8 mouse cellular contexts compared by ENCODE assay signal in the genomic region with DNA sequence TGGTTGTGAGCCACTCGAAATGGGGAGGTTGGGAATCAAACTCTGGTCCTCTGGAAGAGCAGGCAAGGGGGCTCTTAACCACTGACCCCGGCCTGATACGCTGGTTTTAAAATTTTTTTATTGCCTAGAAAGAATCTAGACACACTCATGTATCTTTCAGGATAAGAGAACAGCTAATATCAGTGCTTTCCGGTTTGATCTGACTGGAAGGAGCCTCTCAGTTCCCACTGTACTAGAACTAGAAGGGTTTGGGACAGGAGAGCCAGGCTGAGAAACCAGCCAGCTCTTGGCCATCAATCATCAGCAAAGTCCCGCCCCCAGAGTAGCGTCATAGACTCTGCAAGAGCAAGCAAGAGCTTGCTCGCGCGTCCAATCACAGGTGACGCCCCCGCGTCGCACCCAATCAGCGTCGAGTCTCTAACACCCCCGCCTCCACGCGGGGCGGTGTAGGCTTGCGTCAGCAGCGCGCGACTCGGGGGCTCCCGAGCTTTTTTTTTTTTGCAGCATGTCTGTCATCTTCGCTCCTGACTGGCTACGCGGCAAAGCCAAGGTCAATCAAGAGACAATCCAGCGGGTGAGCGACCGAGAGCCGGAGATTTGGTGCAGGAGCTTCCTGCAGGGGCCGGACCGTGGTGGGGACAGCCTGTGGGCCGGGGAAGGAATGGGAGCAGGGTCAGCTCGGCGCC. TPM values are rescaled to one million over a fixed set of nuclear protein-coding genes. Genes with fewer than 3 reads are reported as not detected.
DNase-seq lines count a peak whose midpoint lies in the region; ATAC-seq and TF ChIP-seq lines count a peak whose summit lies in the region.

A gene (plus strand): TSS at position 432 of the 686 bp plus-strand sequence.

- TF ChIP-seq CTCF in lung, postnatal 0 days (IDR thresholded peaks at IDR 0.05): no peak

- peak within 1 kb of the TSS; percentile 92 for H3K27ac ChIP-seq in hindbrain, embryonic 10.5 days
- peak within 1 kb of the TSS; percentile 95 for H3K27ac ChIP-seq in lung, postnatal 0 days (ENCODE audit: low read length)

- H3K4me3 ChIP-seq in hindbrain, embryonic 10.5 days: peak within 1 kb of the TSS; percentile 89
- H3K4me3 ChIP-seq in lung, postnatal 0 days (ENCODE audit: low read depth, low read length): peak within 1 kb of the TSS; percentile 87

- peak; percentile 84 for ATAC-seq in frontal cortex, adult (ENCODE audit: low TSS enrichment)
- peak; percentile 99 for ATAC-seq in lung, postnatal 0 days

- peaks cover 17% of the 10 kb centered on the region for H3K36me3 ChIP-seq in hindbrain, embryonic 10.5 days
- no peaks in the 10 kb centered on the region; the same call in 1 of the 2 replicates for H3K36me3 ChIP-seq in lung, postnatal 0 days (ENCODE audit: insufficient read depth, low read length)

- H3K4me1 ChIP-seq in hindbrain, embryonic 10.5 days (replicated peaks): peaks cover 34% of the 10 kb centered on the region
- peaks cover 8% of the 10 kb centered on the region; the same call in 1 of the 2 replicates for H3K4me1 ChIP-seq in lung, postnatal 0 days (ENCODE audit: insufficient read depth, low read depth, low read length)

- H3K4me2 ChIP-seq in lung, postnatal 0 days (replicated peaks; ENCODE audit: low read depth, low read length): peak within 1 kb of the TSS; percentile 77

- no peak for TF ChIP-seq EP300 in lung, postnatal 0 days (IDR thresholded peaks at IDR 0.05)

- no peaks in the 10 kb centered on the region for H3K9me3 ChIP-seq in hindbrain, embryonic 10.5 days
- no peaks in the 10 kb centered on the region for H3K9me3 ChIP-seq in lung, postnatal 0 days (ENCODE audit: low read length)

- 5% methylated on average over 37 of the region's 37 CpGs for WGBS in hindbrain, embryonic 10.5 days
- 5% methylated on average over 28 of the region's 37 CpGs for WGBS in lung, postnatal 0 days

- peak; percentile 99 for DNase-seq in MN1 (ENCODE audit: low spot score)
- peak; percentile 99 for DNase-seq in cerebellum, adult 9-10 months
- DNase-seq in hindbrain, embryonic 10.5 days (ENCODE audit: low spot score): peak; percentile 99
- peak; percentile 99 for DNase-seq in layer of hippocampus, adult 9-11 months
- peak; percentile 99 for DNase-seq in lung, postnatal 0 days (ENCODE audit: low spot score)
- peak; percentile 95 for DNase-seq in ovary, postnatal 14 days (ENCODE audit: low spot score)
- peak; percentile 99 for DNase-seq in thymus, postnatal 14 days

- peaks cover 8% of the 10 kb centered on the region; the same call in 1 of the 2 replicates for H3K27me3 ChIP-seq in hindbrain, embryonic 10.5 days (ENCODE audit: insufficient read depth, poor library complexity, severe bottlenecking)
- H3K27me3 ChIP-seq in lung, postnatal 0 days (replicated peaks; ENCODE audit: insufficient read depth, low read length): no peaks in the 10 kb centered on the region

- H3K9ac ChIP-seq in lung, postnatal 0 days (replicated peaks; ENCODE audit: low read depth): peak within 1 kb of the TSS; percentile 90

RNA-seq across cellular contexts. Expression of the gene that starts here (rescaled TPM):
- polyA plus RNA-seq in hindbrain, embryonic 10.5 days (2016; fragmentation: Nextera tagmentation; extraction: Ambion mirVana): 103 and 112 TPM in 2 replicates
- 79.7 and 104 TPM in 2 replicates for polyA plus RNA-seq in lung, postnatal 0 days (2015; fragmentation: Nextera tagmentation; extraction: Ambion mirVana)

Comparison
In these comparisons a context has a peak if more than half of its experiments do, and no peak if none do; other contexts are left out.
1. Peak in every context shown above with its lines: DNase-seq, ATAC-seq, H3K4me3 ChIP-seq and H3K27ac ChIP-seq.